Mouse (Mus musculus): ENCODE measurements at regions not wholly inside any gene's neighbourhood (a gene's known extent, or its start where the extent isn't known, plus 50 kb on each side); places are given as distances from the start of the nearest gene placed in this dataset.

GRCm38 (mm10) chr7:74688116-74688702 lies 133.6 kb upstream of the Slco3a1 start:
- DNase-seq = no peak

DNA sequence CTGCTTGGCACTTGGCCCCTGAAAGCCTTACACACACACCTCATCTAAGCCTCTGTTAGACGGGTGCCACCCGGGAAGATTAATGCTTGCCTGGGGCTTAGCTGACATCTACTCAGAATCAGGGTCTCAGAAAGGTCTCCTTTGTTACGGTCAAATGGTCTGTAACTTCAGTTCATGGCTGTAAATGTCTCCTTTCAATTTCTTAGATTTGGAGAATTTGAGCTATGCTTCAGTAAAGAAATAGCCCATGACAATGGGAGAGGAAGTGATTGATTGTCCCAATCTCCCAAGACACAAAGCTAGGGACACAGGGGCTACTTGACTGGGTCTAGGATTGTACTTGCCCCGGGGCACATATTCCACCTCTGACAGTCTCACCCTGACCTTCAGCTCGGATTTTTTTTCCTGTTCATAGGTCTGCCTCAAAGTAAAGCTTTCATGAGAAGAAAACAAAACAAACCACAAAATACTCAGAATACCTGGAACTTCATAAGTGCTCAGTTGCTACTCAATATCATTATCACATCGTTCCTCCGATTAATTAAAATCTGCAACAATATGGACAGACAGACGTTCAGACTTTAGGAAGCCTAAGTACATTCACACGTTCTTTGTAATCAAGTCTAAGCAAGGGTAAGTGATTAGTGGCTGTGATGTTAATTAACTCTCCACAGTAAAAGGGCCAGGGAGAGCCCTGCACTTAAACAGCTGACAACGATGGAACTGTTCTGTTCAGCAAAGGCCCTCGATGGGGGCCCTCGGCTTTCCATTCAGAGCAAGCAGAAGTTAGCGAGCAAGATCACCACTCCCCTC lies 132.9 kb upstream of the Slco3a1 start:
- DNase-seq = no peak

DNA sequence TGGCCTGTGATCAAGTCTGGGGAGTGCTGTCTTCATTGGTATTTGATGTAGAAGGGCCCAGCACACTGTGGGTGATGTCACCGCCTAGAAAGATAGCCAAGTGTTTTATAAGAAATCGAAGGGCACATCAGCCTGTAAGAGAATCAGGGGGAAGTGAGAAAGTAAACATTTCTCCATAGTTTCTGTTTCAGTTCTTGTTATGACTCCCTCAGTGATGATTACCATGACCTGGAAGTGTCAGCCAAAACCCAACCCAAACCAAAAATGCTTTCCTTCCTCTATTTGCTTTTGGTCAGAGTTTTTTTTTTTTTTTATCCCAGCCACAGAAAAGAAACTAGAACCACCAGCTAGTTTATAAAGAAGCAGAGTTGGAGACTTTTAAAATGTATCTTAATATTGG lies 129.4 kb upstream of the Slco3a1 start:
- peak in 1 of 2 experiments; percentile 4 for DNase-seq

DNA sequence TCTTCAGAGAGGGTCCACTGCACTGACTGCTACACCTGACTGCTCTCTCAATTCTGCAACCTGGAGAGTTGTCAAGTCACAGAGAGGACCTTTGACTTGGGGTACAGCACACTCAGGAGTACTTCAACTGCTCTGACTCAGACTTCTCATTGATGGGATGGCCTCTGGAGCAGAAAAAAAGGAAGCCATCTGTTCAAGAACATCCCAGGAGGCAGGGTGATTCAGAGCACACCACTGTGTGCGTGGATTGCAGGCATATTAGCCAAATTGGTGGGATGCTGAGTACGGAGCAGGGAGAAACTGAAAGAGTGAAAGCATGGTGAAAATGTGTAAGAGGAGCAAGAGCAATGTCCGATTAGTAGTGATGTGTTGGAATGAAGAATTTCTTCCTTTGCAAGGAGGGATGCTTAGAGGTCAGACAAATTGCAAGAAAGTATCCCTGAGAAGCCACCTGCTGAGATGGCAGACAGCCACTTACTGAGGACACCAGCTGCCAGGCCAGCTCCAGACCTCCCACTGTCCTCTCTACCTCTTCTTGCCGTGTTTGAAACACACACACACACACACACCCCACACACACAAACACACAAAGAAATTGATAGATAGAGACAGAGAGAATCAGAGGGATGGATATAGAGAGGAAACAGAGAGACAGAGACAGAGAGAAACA lies 119.2 kb upstream of the Slco3a1 start:
- no peak for DNase-seq

DNA sequence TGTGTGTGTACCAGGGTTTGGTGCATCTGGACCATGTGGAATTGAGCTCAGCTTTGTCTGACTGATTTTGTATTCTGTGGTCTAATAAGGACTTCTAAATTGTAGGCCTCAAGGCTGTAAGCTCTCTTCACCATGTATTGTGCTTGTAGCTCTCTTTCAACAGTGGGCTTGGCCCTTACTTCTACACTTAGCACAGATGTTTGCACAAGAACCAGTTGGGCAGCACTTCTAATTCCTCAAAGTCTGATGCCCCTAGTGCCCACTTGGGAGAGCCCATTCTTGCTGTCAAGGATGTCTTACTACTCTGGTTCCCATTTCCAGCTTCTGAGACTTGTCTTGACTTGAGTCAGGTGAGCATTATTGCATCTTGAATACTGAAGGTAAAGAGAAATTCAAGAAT lies 114.5 kb upstream of the Slco3a1 start:
- no peak for DNase-seq

- no peak for DNase-seq
Observed at GRCm38 (mm10) chr7:74667106-74667505, 112.5 kb upstream of the Slco3a1 start.

- DNase-seq = no peak
Observed at GRCm38 (mm10) chr7:74663820-74664219, 109.2 kb upstream of the Slco3a1 start.

DNA sequence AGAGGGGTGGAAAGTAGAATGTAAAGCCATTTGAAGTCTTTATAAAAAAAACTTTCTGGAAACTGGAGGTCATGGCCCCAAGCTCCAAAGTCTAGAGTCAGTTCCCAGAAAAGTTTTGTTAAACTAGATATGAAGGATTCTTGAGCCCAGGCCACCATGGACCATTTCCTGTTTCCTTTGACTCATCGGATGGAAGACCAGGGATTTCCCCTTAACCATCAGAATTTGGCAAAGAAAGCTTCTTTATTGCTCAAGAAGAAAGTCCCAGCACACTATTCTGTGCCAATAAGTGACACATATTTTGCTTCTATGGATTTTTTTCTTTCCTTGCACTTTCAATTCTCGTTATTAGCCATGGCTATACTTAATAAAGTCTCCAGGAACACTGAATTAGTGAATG lies 92.7 kb upstream of the Slco3a1 start:
- peak in 1 of 2 experiments; percentile 15 for DNase-seq

DNA sequence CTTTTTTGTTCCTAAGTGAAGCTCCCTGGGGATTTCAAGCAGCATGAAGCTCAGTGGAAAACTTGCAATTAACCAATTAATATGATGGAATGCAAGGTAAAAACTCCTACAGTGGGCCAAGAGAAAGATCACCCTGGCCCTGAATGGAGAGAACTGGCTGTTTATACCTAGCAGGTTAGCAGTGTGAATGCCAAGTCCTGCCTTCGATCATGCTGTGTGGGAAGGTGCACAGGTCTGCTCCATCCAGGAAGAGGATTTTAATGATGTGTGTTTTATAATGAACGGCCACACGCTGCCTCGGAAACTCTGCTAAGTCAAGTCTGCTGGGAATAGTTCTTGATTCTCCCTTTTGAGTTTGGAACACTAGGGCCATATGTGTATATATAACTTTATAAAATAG lies 85.6 kb upstream of the Slco3a1 start:
- no peak for DNase-seq

DNA sequence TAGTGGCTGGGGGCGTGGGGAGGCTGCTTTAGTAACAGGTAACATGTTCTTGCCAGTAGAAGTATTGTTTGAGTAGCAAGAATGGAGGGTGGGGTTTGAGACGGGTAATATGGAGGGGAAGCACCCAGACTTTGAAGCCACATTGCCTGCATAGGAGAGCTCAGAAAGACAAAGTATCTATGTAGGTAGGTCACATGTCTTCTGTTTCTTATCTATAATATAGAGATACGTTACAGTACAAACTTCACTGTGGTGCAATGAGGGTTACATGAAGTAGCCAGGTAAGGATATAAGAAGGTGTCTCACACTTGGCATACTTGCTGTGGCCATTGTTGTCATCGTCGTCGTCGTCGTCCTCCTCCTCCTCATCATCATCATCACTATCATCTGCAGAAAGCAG lies 77.6 kb upstream of the Slco3a1 start:
- no peak for DNase-seq

DNA sequence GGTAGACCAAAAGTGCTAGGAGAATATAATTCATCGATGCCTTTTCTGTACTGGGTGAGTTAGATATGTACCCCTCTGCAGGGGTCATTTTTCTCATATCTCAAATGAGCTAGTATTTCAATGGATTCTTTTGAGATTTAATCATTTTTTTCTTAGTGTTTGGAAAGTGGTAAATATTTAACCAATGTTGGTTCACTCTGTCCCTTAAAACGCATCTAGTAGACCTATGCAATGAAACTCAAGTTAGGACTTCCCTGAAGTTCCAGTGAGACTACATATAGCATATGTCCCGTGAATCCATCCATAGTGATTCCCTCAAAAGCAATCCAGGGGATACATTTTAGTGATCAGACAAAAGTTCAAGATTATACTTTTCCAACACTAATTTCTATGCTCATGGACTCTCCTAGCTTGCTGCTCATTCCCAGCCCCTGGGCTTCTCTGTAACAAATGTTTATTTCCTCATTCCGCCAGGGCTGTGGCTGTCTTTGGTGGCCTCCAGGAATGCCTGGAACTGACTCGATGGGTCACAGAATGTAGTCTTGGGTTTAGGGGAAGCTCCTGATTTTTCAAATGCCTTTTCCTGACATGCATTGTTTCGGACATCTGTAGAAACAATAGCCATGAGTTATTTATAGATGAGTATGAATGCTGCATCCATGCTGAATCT lies 74.4 kb upstream of the Slco3a1 start:
- no peak for DNase-seq
